Mouse (Mus musculus) urinary bladder, postnatal 36 days (tissue): Measurements from ENCODE around the gene Lce3c.

Experiments
- DNase-seq, 2 experiments: peaks; one replicate each; pipeline ENCODE4 v3.0.0; 2022; ENCODE audit warnings: low spot score in 2 of 2, mixed read lengths in 1 of 2

Gene Lce3c

GRCm38 (mm10) chr3:92944186-92944585 is at the start of gene Lce3c:
TSS of gene Lce3c (plus strand) at chr3:92944486.
- no peak for DNase-seq

- DNase-seq, result no peak
These were observed 49.8 kb upstream of the Lce3c start for GRCm38 (mm10) chr3:92894489-92894888.

- DNase-seq, result peak in 1 of 2 experiments; percentile 7
These were observed 41.3 kb upstream of the Lce3c start for GRCm38 (mm10) chr3:92902992-92903391.

- DNase-seq, result no peak
These were observed 40.6 kb upstream of the Lce3c start for GRCm38 (mm10) chr3:92903640-92904039.

GRCm38 (mm10) chr3:92905182-92905581 is 39.1 kb upstream of the Lce3c start:
- no peak for DNase-seq

DNA sequence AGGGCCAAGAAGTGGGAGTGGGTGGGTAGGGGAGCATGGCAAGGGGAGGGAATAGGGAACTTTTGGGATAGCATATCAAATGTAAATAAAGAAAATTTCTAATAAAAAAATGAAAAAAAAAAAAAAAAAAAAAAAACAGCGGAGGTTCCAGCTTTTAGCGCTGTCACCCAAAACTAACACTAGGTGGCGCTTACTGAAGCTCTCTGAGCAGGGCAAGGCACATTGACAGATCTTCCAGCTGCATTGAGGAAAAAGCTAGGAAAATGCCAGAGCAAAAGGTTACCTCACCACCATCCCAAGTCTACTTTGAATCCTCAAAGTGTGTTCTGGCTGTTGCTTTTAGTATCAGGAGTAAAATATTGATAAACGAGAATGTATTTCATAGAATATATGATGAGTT is 36.7 kb upstream of the Lce3c start:
- DNase-seq, result peak in 1 of 2 experiments; percentile 3

DNA sequence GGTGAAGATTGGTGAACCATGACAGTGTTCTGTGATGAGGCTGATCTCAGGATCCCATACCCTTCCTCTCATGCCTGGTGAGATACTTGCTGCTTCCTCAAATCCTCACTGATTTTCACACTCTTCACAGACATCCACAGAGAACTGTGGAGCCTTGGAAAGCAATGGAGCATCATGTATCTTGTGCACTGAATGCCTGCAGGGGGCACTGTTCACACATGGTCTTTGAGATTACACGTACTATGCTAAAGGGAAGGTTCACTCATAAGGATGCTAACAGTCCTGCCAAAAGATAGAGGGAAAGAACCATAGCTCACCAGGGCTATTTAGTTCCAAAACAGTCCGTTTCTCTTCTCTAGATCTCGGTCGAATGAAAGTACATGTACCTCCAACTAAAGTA is 23.9 kb upstream of the Lce3c start:
- DNase-seq, result peak; percentile 31 to 32

DNA sequence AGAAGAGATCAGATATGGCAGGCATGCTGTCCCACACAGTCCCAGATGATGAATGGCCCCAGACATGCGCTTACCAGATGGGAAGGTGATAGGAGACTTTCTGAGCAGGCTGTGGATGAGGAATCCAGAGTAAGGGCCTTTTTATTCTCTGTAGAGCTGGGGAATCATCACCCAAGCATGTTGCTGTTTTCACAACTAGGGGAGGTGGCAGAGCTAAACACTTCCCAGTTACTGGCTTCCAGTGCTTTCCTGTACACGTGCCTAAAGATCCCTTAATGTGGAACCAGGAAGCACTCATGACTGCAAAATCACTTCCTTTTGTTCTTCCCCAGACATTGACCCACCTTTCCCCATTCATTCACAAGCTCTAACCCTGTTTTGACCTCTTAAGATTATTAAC is 18.2 kb upstream of the Lce3c start, which contains the start of gene Lce3a:
Gene Lce3a, minus strand, starts transcription at position 101 of the 400 bp plus-strand sequence.
- DNase-seq, result no peak

GRCm38 (mm10) chr3:92932679-92933078 is 11.6 kb upstream of the Lce3c start, which contains the start of gene Lce3b:
TSS of gene Lce3b (plus strand) at chr3:92932979.
- DNase-seq, result no peak

GRCm38 (mm10) chr3:92957090-92957489 is 12.8 kb downstream of the Lce3c start, which contains the start of gene Lce3d:
TSS of gene Lce3d (plus strand) at chr3:92957390.
- DNase-seq, result no peak

DNA sequence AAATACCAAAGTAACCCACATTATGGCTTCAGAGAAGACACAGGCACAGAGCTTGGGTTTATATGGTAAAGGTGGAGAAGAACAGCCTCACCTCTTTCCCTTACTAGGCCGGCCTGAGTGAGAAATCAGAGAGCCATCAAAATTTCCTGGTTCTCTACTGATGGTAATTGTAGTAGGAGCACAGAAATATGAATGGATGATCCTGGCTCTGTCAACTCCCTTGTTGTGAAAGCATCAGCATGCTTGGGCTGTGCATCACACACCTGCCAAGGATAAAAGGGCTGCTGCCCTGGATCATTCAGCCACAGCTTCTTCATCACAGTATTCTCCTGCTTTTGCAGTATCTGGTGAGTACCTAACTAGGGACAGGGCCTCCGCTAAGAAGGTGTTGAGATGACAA is 22.5 kb downstream of the Lce3c start, which contains the start of gene Lce3e:
Gene Lce3e, plus strand, starts transcription at position 301 of the 400 bp plus-strand sequence.
- DNase-seq, result no peak

DNA sequence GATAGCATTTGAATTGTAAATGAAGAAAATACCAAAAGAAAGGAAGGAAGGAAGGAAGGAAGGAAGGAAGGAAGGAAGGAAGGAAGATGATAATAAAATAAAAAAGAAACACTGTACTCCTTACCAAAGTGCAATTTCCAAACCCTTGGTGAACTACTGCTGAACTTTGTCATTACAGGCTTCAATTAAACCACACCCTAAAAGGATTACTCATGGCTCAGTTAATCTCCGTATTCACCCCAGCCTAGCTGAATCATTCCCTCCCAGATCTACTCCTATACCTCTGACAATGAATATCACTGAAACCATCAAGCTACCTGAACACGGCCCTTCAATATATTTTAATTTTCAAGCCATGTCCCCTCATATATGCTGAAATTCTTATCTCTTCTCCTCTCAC is 34.2 kb downstream of the Lce3c start:
- DNase-seq, result no peak

DNA sequence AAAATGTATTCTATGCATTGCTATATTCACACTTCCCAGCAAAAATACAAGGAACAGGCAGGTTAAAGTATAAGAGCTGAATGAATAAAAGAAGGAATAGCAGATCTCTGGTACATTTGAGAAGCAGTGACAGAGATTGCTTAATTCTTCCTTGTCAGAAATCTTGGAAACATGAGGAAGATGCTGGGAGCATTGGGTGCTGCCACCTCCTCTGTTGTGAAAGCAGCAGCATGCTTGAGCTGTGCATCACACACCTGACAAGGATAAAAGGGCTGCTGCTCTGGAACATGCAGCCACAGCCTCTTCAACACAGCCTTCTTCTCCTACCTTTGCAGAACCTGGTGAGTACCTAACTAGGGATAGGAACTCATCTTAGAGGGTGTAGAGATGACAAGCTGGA is 47.6 kb downstream of the Lce3c start, which contains the start of gene Lce3f:
Gene Lce3f, plus strand, starts transcription at position 301 of the 400 bp plus-strand sequence.
- DNase-seq, result no peak
